Mouse (Mus musculus) heart, postnatal 0 days (tissue): ENCODE data around the gene Maea.

Source experiments
- CTCF ChIP-seq: IDR thresholded peaks from 2 replicates; pipeline ENCODE4 v1.5.1; 2016; ENCODE audit warnings: antibody characterized with exemption, control low read depth, low read depth
- EP300 ChIP-seq: IDR thresholded peaks from 2 replicates; pipeline ENCODE4 v1.6.1; 2016; ENCODE audit warnings: antibody characterized with exemption, low read depth

DNA sequence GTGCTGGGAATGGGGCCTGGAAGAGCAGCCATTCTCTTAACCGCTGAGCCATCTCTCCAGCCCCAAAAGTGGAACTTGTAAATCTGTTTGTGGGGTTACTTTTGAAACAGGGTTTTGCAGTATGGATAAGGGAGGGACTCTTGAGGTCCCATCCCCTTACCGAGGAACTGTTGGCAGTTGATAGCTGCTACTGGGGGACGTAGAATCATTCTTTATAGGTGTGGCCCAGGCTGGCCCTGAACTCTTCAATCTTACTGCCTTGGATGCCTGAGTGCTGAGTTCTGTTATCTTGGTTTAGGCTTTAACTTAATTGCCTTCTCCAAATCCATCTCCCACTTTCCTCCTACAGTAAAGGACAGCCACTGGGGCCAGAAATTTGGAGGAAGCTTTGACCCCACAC is 8.8 kb downstream of the Maea start:
- TF ChIP-seq CTCF, result no peak
- TF ChIP-seq EP300, result no peak
